Mouse (Mus musculus) brown adipose tissue, adult 24 weeks (tissue): ENCODE results near the gene Taok1. TPM values are rescaled to one million over a fixed set of nuclear protein-coding genes. Genes with fewer than 3 reads are reported as not detected.

Experiments used
- H3K27ac ChIP-seq: fragments of 200-500 bp; replicated peaks from 2 replicates; pipeline ENCODE4 v1.5.1; 2012; ENCODE audit warnings: low read depth, mild to moderate bottlenecking, low read length
- H3K4me1 ChIP-seq: fragments of 200-500 bp; 2 replicates; pipeline ENCODE4 v1.6.1; 2012; ENCODE audit warnings: low read length, mixed read lengths; ENCODE audit not compliant: control insufficient read depth, insufficient read depth, insufficient read length
- H3K4me3 ChIP-seq: fragments of 200-500 bp; 2 replicates; pipeline ENCODE4 v1.5.1; 2012; ENCODE audit warnings: low read depth, mild to moderate bottlenecking, low read length, moderate library complexity; ENCODE audit not compliant: insufficient read depth
- polyA plus RNA-seq: library from polyadenylated mRNA; stranded (reverse); fragments of >200 nt; gene quantifications from 2 replicates; pipeline ENCODE4 v1.2.4, GENCODE M21; 2012; ENCODE audit not compliant: missing spikeins, insufficient read depth, insufficient read length

Taok1 gene
- polyA plus RNA-seq, 1 experiment = 25.8 TPM

GRCm38 (mm10) chr11:77493512-77494343 is 113.9 kb downstream of the Taok1 start, which contains the start of gene Git1:
Gene Git1 (plus strand): TSS chr11:77493562.
- Histone ChIP-seq H3K4me3 (peak within 1 kb of the TSS; percentile 97), H3K4me1 (peaks cover 39% of the 10 kb centered on the region), H3K27ac (peak within 1 kb of the TSS; percentile 95)

- peaks cover 31% of the 10 kb centered on the region for H3K4me1 ChIP-seq
- peak overlapping the region; percentile 95 for H3K27ac ChIP-seq
- peak overlapping the region; percentile 97 for H3K4me3 ChIP-seq
These were observed 114.7 kb downstream of the Taok1 start for GRCm38 (mm10) chr11:77492911-77493332.

GRCm38 (mm10) chr11:77492311-77492871 is 115.2 kb downstream of the Taok1 start:
- Histone ChIP-seq H3K4me1 (peaks cover 28% of the 10 kb centered on the region), H3K4me3 (peak overlapping the region; percentile 97), H3K27ac (peak overlapping the region; percentile 95; the same call in 1 of the 2 replicates)

GRCm38 (mm10) chr11:77491502-77492291 is 115.9 kb downstream of the Taok1 start:
- peak overlapping the region; percentile 58 for H3K27ac ChIP-seq
- H3K4me3 ChIP-seq = peak overlapping the region; percentile 45
- peaks cover 24% of the 10 kb centered on the region for H3K4me1 ChIP-seq

- Histone ChIP-seq H3K27ac (peak overlapping the region; percentile 58), H3K4me1 (peaks cover 20% of the 10 kb centered on the region)
These were observed 116.5 kb downstream of the Taok1 start for GRCm38 (mm10) chr11:77491123-77491501.

GRCm38 (mm10) chr11:77490451-77490850 is 117.2 kb downstream of the Taok1 start:
- H3K27ac ChIP-seq = no peak overlapping the region
- H3K4me1 ChIP-seq = peaks cover 14% of the 10 kb centered on the region
- H3K4me3 ChIP-seq = 0 out of 2 replicates have a peak overlapping the region, but pooled peaks have one; percentile 73

More at GRCm38 (mm10) chr11:77491123-77491501, 116.5 kb downstream of the Taok1 start:
- H3K4me3 ChIP-seq = peak overlapping the region; percentile 45

- peak within 1 kb of the TSS; percentile 73 for H3K4me3 ChIP-seq
- peaks cover 12% of the 10 kb centered on the region for H3K4me1 ChIP-seq
- H3K27ac ChIP-seq = no peak within 1 kb of the TSS
These were observed 117.9 kb downstream of the Taok1 start, which contains the start of gene Ankrd13b for GRCm38 (mm10) chr11:77489591-77490235. Gene Ankrd13b (minus strand): TSS chr11:77489678.

GRCm38 (mm10) chr11:77488771-77489581 is 118.6 kb downstream of the Taok1 start:
- H3K4me1 ChIP-seq = peaks cover 12% of the 10 kb centered on the region
- peak overlapping the region; percentile 73 for H3K4me3 ChIP-seq
- H3K27ac ChIP-seq = no peak overlapping the region

GRCm38 (mm10) chr11:77486798-77487197 is 120.8 kb downstream of the Taok1 start:
- no peak overlapping the region for H3K27ac ChIP-seq
- peaks cover 9% of the 10 kb centered on the region for H3K4me1 ChIP-seq
- no peak overlapping the region for H3K4me3 ChIP-seq

- Histone ChIP-seq H3K4me1 (no peaks in the 10 kb centered on the region; the same call in 1 of the 2 replicates), H3K27ac (no peak overlapping the region), H3K4me3 (no peak overlapping the region)
These were observed 122.4 kb downstream of the Taok1 start for GRCm38 (mm10) chr11:77485229-77485628.

- Histone ChIP-seq H3K27ac (no peak overlapping the region), H3K4me3 (no peak overlapping the region), H3K4me1 (no peaks in the 10 kb centered on the region; the same call in 1 of the 2 replicates)
These were observed 123.9 kb downstream of the Taok1 start for GRCm38 (mm10) chr11:77483510-77484255.

- H3K4me3 ChIP-seq = no peak overlapping the region
These were observed 124.6 kb downstream of the Taok1 start for GRCm38 (mm10) chr11:77483043-77483442.

More at GRCm38 (mm10) chr11:77483043-77483442, 124.6 kb downstream of the Taok1 start:
- Histone ChIP-seq H3K27ac (no peak overlapping the region), H3K4me1 (no peaks in the 10 kb centered on the region; the same call in 1 of the 2 replicates)
